Comparison of ENCODE assay signal across 24 mouse cellular contexts in genomic region chr2:125870159-125870558, GRCm38 (mm10). TPM values are rescaled to one million over a fixed set of nuclear protein-coding genes. Genes with fewer than 3 reads are reported as not detected.
DNase-seq lines count a peak whose midpoint lies in the region; ATAC-seq and TF ChIP-seq lines count a peak whose summit lies in the region.
"Had no signal": no experiment of that assay in that cellular context is flagged by ENCODE, and none has a peak within 500 bp of the region (broad histone marks: within the 10 kb centered on the region; RNA-seq: fewer than 3 reads in every experiment).

No protein-coding gene starts in this region.

- no peak for TF ChIP-seq CTCF in stomach, postnatal 0 days (IDR thresholded peaks at IDR 0.05; ENCODE audit: low read depth)

- no peaks in the 10 kb centered on the region; the same call in 1 of the 2 replicates for H3K36me3 ChIP-seq in kidney, embryonic 14.5 days (ENCODE audit: control insufficient read depth, insufficient read depth, low read length)
- H3K36me3 ChIP-seq in kidney, embryonic 16.5 days (ENCODE audit: insufficient read depth, low read length), result peaks cover 4% of the 10 kb centered on the region; the same call in 1 of the 2 replicates
- H3K36me3 ChIP-seq in stomach, embryonic 14.5 days (ENCODE audit: control insufficient read depth, insufficient read depth, low read length), result 0 out of 2 replicates have a peak, but pooled peaks cover 3% of the 10 kb centered on the region
- H3K36me3 ChIP-seq in stomach, postnatal 0 days (ENCODE audit: control insufficient read depth, insufficient read depth, low read length), result no peaks in the 10 kb centered on the region
- H3K36me3 ChIP-seq: embryonic facial prominence, embryonic 10.5 days; forebrain, embryonic 15.5 days had no signal

- ATAC-seq in kidney, embryonic 14.5 days (ENCODE audit: low FRiP score, low TSS enrichment), result peak; percentile 93
- ATAC-seq in kidney, embryonic 16.5 days (ENCODE audit: low FRiP score, low TSS enrichment), result peak; percentile 80
- ATAC-seq in stomach, embryonic 14.5 days (ENCODE audit: insufficient number of reproducible peaks, insufficient read depth, low FRiP score, low read depth), result peak; percentile 18; the same call in 1 of the 2 replicates
- ATAC-seq in stomach, postnatal 0 days (ENCODE audit: low FRiP score, low TSS enrichment), result no peak
- ATAC-seq: activated CD4-positive, CD25-positive, alpha-beta regulatory T cell, adult 4 months; CD4-positive, CD25-positive, alpha-beta regulatory T cell, adult 4 months; forebrain, embryonic 13.5 days; forebrain, embryonic 15.5 days; Patski had no signal

- DNase-seq in kidney, postnatal 14 days, result no peak
- no peak for DNase-seq in kidney, postnatal 36 days
- DNase-seq in stomach, postnatal 0 days (ENCODE audit: low spot score), result no peak
- DNase-seq: adrenal gland, adult 8-10 months; adrenal gland, postnatal 14 days; adrenal gland, postnatal 36 days; B cell, adult 2 months; cerebellum, adult 11-12 months; cerebellum, adult 2 months; cerebellum, adult 9-10 months; cerebellum, postnatal 10 days; cerebellum, postnatal 25 days had no signal

- no peak overlapping the region for H3K9ac ChIP-seq in kidney, embryonic 14.5 days (ENCODE audit: low read depth, low read length)
- no peak overlapping the region for H3K9ac ChIP-seq in kidney, embryonic 16.5 days (replicated peaks; ENCODE audit: low read length)
- no peak overlapping the region for H3K9ac ChIP-seq in stomach, embryonic 14.5 days (replicated peaks; ENCODE audit: low read depth, low read length)
- H3K9ac ChIP-seq in stomach, postnatal 0 days (ENCODE audit: low read length), result no peak overlapping the region
- H3K9ac ChIP-seq: embryonic facial prominence, embryonic 12.5 days; forebrain, embryonic 13.5 days; forebrain, embryonic 15.5 days had no signal

- H3K27me3 ChIP-seq in kidney, embryonic 14.5 days (ENCODE audit: control insufficient read depth, insufficient read depth, low read length), result no peaks in the 10 kb centered on the region
- no peaks in the 10 kb centered on the region for H3K27me3 ChIP-seq in kidney, embryonic 16.5 days (ENCODE audit: insufficient read depth, low read length)
- no peaks in the 10 kb centered on the region for H3K27me3 ChIP-seq in stomach, embryonic 14.5 days (ENCODE audit: control insufficient read depth, insufficient read depth, low read length)
- H3K27me3 ChIP-seq in stomach, postnatal 0 days (ENCODE audit: control insufficient read depth, insufficient read depth, low read length), result no peaks in the 10 kb centered on the region
- H3K27me3 ChIP-seq: CH12.LX; embryonic facial prominence, embryonic 12.5 days; forebrain, embryonic 13.5 days; forebrain, embryonic 15.5 days; Patski had no signal

- H3K27ac ChIP-seq in kidney, embryonic 14.5 days (ENCODE audit: low read depth, low read length), result no peak overlapping the region
- no peak overlapping the region for H3K27ac ChIP-seq in kidney, embryonic 16.5 days (ENCODE audit: low read length)
- no peak overlapping the region for H3K27ac ChIP-seq in stomach, embryonic 14.5 days (ENCODE audit: low read length)
- no peak overlapping the region for H3K27ac ChIP-seq in stomach, postnatal 0 days (replicated peaks)
- H3K27ac ChIP-seq: embryonic facial prominence, embryonic 10.5 days; embryonic facial prominence, embryonic 12.5 days; forebrain, embryonic 13.5 days; forebrain, embryonic 15.5 days had no signal

- no peaks in the 10 kb centered on the region for H3K9me3 ChIP-seq in kidney, embryonic 14.5 days (ENCODE audit: control insufficient read depth, low read length)
- H3K9me3 ChIP-seq in kidney, embryonic 16.5 days (ENCODE audit: low read length), result no peaks in the 10 kb centered on the region
- no peaks in the 10 kb centered on the region for H3K9me3 ChIP-seq in stomach, embryonic 14.5 days (ENCODE audit: control insufficient read depth, low read depth, low read length)
- no peaks in the 10 kb centered on the region for H3K9me3 ChIP-seq in stomach, postnatal 0 days (ENCODE audit: control insufficient read depth, low read length)
- H3K9me3 ChIP-seq: embryonic facial prominence, embryonic 10.5 days; embryonic facial prominence, embryonic 12.5 days; forebrain, embryonic 13.5 days; forebrain, embryonic 15.5 days; G1E had no signal

- H3K4me2 ChIP-seq in kidney, embryonic 14.5 days (replicated peaks; ENCODE audit: low read depth, low read length), result no peak overlapping the region
- H3K4me2 ChIP-seq in kidney, embryonic 16.5 days (replicated peaks; ENCODE audit: low read depth, low read length), result no peak overlapping the region
- no peak overlapping the region for H3K4me2 ChIP-seq in stomach, embryonic 14.5 days (replicated peaks; ENCODE audit: low read depth, low read length)
- H3K4me2 ChIP-seq in stomach, postnatal 0 days (replicated peaks; ENCODE audit: low read depth), result no peak overlapping the region
- H3K4me2 ChIP-seq: embryonic facial prominence, embryonic 12.5 days; forebrain, embryonic 13.5 days; forebrain, embryonic 15.5 days had no signal

- no peak overlapping the region for H3K4me3 ChIP-seq in kidney, embryonic 14.5 days (ENCODE audit: low read length)
- no peak overlapping the region for H3K4me3 ChIP-seq in kidney, embryonic 16.5 days (ENCODE audit: low read length)
- no peak overlapping the region for H3K4me3 ChIP-seq in stomach, embryonic 14.5 days (ENCODE audit: low read depth, low read length)
- H3K4me3 ChIP-seq in stomach, postnatal 0 days (ENCODE audit: low read depth, low read length), result no peak overlapping the region
- H3K4me3 ChIP-seq: embryonic facial prominence, embryonic 10.5 days; embryonic facial prominence, embryonic 12.5 days; forebrain, embryonic 13.5 days; forebrain, embryonic 15.5 days had no signal

- no peak for TF ChIP-seq EP300 in stomach, postnatal 0 days (optimal IDR thresholded peaks at IDR 0.05)

- H3K4me1 ChIP-seq in kidney, embryonic 14.5 days (ENCODE audit: control insufficient read depth, insufficient read depth, low read length), result no peaks in the 10 kb centered on the region; the same call in 1 of the 2 replicates
- H3K4me1 ChIP-seq in kidney, embryonic 16.5 days (ENCODE audit: insufficient read depth, low read length), result peaks cover 16% of the 10 kb centered on the region
- peaks cover 6% of the 10 kb centered on the region; the same call in 1 of the 2 replicates for H3K4me1 ChIP-seq in stomach, embryonic 14.5 days (ENCODE audit: control insufficient read depth, insufficient read depth, low read length)
- no peaks in the 10 kb centered on the region; the same call in 1 of the 2 replicates for H3K4me1 ChIP-seq in stomach, postnatal 0 days (replicated peaks; ENCODE audit: control insufficient read depth, insufficient read depth)

- WGBS in kidney, embryonic 14.5 days, result 45% methylated on average over 3 of the region's 3 CpGs
- 53% methylated on average over 3 of the region's 3 CpGs for WGBS in kidney, embryonic 16.5 days
- WGBS in stomach, embryonic 14.5 days, result 84% methylated on average over 3 of the region's 3 CpGs
- 63% methylated on average over 3 of the region's 3 CpGs for WGBS in stomach, postnatal 0 days

RNA-seq across cellular contexts. Expression of gene Cops2, which starts 11.2 kb away (rescaled TPM):
- polyA plus RNA-seq in kidney, embryonic 14.5 days (2014; fragmentation: Nextera tagmentation; extraction: Ambion mirVana), result 96.6 and 104 TPM in 2 replicates
- polyA plus RNA-seq in kidney, embryonic 16.5 days (2015; fragmentation: Nextera tagmentation; extraction: Ambion mirVana), result 74.8 and 74.9 TPM in 2 replicates
- 81.3 and 83.0 TPM in 2 replicates for polyA plus RNA-seq in stomach, embryonic 14.5 days (2014; fragmentation: Nextera tagmentation; extraction: Ambion mirVana)
- 36.2 and 36.8 TPM in 2 replicates for polyA plus RNA-seq in stomach, postnatal 0 days (2015; fragmentation: Nextera tagmentation; extraction: Ambion mirVana)

RNA-seq across cellular contexts. Expression of gene Galk2, which starts 11.2 kb away (rescaled TPM):
- polyA plus RNA-seq in kidney, embryonic 14.5 days (2014; fragmentation: Nextera tagmentation; extraction: Ambion mirVana), result 55.8 and 60.0 TPM in 2 replicates
- 64.0 and 64.6 TPM in 2 replicates for polyA plus RNA-seq in kidney, embryonic 16.5 days (2015; fragmentation: Nextera tagmentation; extraction: Ambion mirVana)
- polyA plus RNA-seq in stomach, embryonic 14.5 days (2014; fragmentation: Nextera tagmentation; extraction: Ambion mirVana), result 42.6 and 46.2 TPM in 2 replicates
- 30.8 and 33.5 TPM in 2 replicates for polyA plus RNA-seq in stomach, postnatal 0 days (2015; fragmentation: Nextera tagmentation; extraction: Ambion mirVana)
